Mouse (Mus musculus): ENCODE measurements around the gene Ushbp1.

DNA sequence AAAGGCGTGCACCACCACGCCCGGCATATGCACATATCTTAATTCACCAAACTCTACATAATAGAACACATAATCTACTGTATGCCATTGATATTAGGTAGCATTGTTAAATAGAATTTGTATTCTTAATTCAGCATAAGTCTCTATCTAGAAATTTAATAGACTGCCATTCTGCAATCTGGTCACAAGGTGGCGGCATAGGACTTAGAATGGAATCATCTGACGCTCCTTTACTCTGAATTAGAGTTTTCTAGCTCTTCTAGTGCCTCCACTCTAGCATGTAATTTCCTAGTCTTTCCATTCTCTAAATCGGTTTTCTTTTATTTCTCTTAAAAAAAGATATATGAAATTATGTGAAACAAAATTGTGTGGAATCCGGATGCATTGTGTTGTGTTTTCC lies 45.8 kb upstream of the Ushbp1 start:
- no peak for TF ChIP-seq EP300 (optimal IDR thresholded peaks at IDR 0.05)
- TF ChIP-seq CTCF (IDR thresholded peaks at IDR 0.05; ENCODE audit: low read depth) = peak; percentile 88
